Mouse (Mus musculus) limb, embryonic 14.5 days (tissue): Measurements from ENCODE around the gene Dennd2d. TPM values are rescaled to one million over a fixed set of nuclear protein-coding genes. Genes with fewer than 3 reads are reported as not detected.

Experiments
- ATAC-seq: fragments of 200-750 bp; cut with Nextera tagmentation; 2 replicates; pipeline ENCODE4 v1.8.0; 2017; ENCODE audit warnings: low read depth, moderate number of reproducible peaks, moderate TSS enrichment; ENCODE audit not compliant: low FRiP score
- DNase-seq: peaks from one replicate; pipeline ENCODE4 v3.0.0-alpha.2; 2015; ENCODE audit warnings: low spot score
- H3K27ac ChIP-seq: fragments of 300-500 bp; sonication (generic); replicated peaks from 2 replicates; pipeline ENCODE4 v1.5.1; 2014; ENCODE audit warnings: low read depth, mild to moderate bottlenecking, low read length, moderate library complexity, mixed read lengths
- H3K27me3 ChIP-seq: fragments of 300-500 bp; sonication (generic); 2 replicates; pipeline ENCODE4 v1.6.1; 2014; ENCODE audit warnings: low read length, mixed read lengths; ENCODE audit not compliant: control insufficient read depth, insufficient read depth
- H3K36me3 ChIP-seq: fragments of 300-500 bp; sonication (generic); 2 replicates; pipeline ENCODE4 v1.6.1; 2014; ENCODE audit warnings: mild to moderate bottlenecking, low read length, moderate library complexity, mixed read lengths; ENCODE audit not compliant: control insufficient read depth, insufficient read depth
- H3K4me1 ChIP-seq: fragments of 300-500 bp; sonication (generic); 2 replicates; pipeline ENCODE4 v1.6.1; 2014; ENCODE audit warnings: antibody characterized with exemption, low read length, mixed read lengths; ENCODE audit not compliant: control insufficient read depth, insufficient read depth
- H3K4me2 ChIP-seq: fragments of 300-500 bp; sonication (generic); replicated peaks from 2 replicates; pipeline ENCODE4 v1.6.1; 2014; ENCODE audit warnings: low read depth, mild to moderate bottlenecking, low read length, moderate library complexity; ENCODE audit not compliant: severe bottlenecking
- H3K4me3 ChIP-seq: fragments of 300-500 bp; sonication (generic); replicated peaks from 2 replicates; pipeline ENCODE4 v1.5.1; 2014; ENCODE audit warnings: low read length
- H3K9ac ChIP-seq: fragments of 300-500 bp; sonication (generic); 2 replicates; pipeline ENCODE4 v1.6.1; 2014; ENCODE audit warnings: mild to moderate bottlenecking, low read depth, low read length, moderate library complexity; ENCODE audit not compliant: severe bottlenecking
- H3K9me3 ChIP-seq: fragments of 300-500 bp; sonication (generic); 2 replicates; pipeline ENCODE4 v1.6.1; 2016; ENCODE audit warnings: low read length; ENCODE audit not compliant: control insufficient read depth
- POLR2A ChIP-seq: fragments of 200-500 bp; IDR thresholded peaks from 2 replicates; pipeline ENCODE4 v1.8.0; 2012; ENCODE audit warnings: inconsistent platforms, mild to moderate bottlenecking, moderate library complexity, borderline replicate concordance; ENCODE audit not compliant: insufficient read depth, insufficient read length; ENCODE audit errors: extremely low read depth
- WGBS: fragments of 180-500 bp; shearing (Covaris S2); extraction: QIAGEN DNeasy Blood & Tissue Kit; methylation state at CpG from one replicate; pipeline ENCODE4 v1.1.7; 2014; 5-methylcytosine and 5-hydroxymethylcytosine counted together
- polyA plus RNA-seq, 2 experiments: library from polyadenylated mRNA; depleted of rRNA in 1 of 2; stranded (reverse) in 1 of 2; unstranded in 1 of 2; fragments of >200 nt; fragmentation: Nextera tagmentation in 1 of 2; extraction: Ambion mirVana in 1 of 2; gene quantifications; 2 replicates each; pipeline versions ENCODE4 v1.2.1 to v1.2.3; 2012 to 2014

Dennd2d gene
- polyA plus RNA-seq, 2 experiments: 3.5 to 5.9 TPM

DNA sequence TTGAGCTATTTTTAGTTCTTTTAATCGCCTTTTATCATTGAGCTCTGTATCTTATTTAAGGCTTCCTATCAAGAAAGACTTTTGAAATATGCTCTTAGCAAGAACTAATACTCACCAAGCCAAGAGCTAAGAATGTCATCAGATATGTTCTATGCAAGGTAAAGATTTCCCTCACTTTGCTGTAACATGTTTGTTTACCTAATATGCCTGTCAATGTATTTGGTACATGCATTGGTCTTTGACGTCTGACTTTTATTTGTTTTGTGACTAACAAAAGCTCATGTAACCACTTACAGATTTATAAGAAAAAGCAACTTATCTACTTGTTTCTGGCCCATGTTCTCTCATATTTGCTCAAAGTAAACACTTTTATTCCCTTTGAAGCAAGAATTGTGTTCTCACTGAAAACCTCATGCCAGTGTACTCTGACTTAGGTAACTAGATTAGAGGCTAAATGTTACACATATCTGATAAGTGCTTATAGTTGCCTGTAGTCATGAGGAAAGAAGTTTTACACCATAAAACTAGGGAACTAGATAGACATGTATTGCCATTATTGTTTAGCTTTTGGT is 24.8 kb upstream of the Dennd2d start:
- no peak for TF ChIP-seq POLR2A
- H3K27ac ChIP-seq: no peak overlapping the region
- no peak overlapping the region for H3K4me3 ChIP-seq
- no peak for DNase-seq
- H3K9me3 ChIP-seq: no peaks in the 10 kb centered on the region
- no peaks in the 10 kb centered on the region for H3K4me1 ChIP-seq
- no peak for ATAC-seq
- no peaks in the 10 kb centered on the region for H3K27me3 ChIP-seq
- H3K4me2 ChIP-seq: no peak overlapping the region
- no peak overlapping the region for H3K9ac ChIP-seq
- WGBS: 79% methylated on average over 2 of the region's 2 CpGs
- H3K36me3 ChIP-seq: no peaks in the 10 kb centered on the region

DNA sequence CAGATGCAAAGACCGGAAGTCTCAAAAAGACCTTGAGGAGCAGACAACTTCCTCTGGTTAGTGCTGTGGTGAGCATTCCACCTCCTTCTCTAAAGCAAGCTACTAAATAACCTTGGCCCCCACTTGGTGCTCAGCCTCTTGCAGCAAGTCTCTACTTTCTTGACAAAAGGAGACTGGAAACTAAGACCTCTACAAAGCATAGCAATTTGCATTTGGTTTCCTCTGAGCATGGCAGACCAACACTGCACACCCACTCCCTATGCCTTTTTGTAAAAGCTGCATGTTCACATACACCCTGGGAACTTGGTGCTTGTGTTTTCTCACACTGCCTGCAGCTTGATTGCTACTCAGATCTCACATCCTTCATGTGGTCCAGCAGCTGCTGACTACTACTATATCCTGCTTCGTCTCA is 20.1 kb upstream of the Dennd2d start:
- DNase-seq (no peak), ATAC-seq (no peak)
- Histone ChIP-seq H3K4me2 (no peak overlapping the region), H3K4me1 (no peaks in the 10 kb centered on the region), H3K36me3 (no peaks in the 10 kb centered on the region), H3K9ac (no peak overlapping the region), H3K27me3 (no peaks in the 10 kb centered on the region), H3K4me3 (no peak overlapping the region), H3K9me3 (no peaks in the 10 kb centered on the region), H3K27ac (no peak overlapping the region)
- 98% methylated on average over 2 of the region's 2 CpGs for WGBS
- TF ChIP-seq POLR2A: no peak

- no peak for ATAC-seq
- no peak for TF ChIP-seq POLR2A
- H3K9ac ChIP-seq: no peak overlapping the region
- H3K4me3 ChIP-seq: no peak overlapping the region
- H3K36me3 ChIP-seq: no peaks in the 10 kb centered on the region
- H3K4me1 ChIP-seq: no peaks in the 10 kb centered on the region
- H3K27ac ChIP-seq: no peak overlapping the region
- 73% methylated on average over 3 of the region's 3 CpGs for WGBS
- no peaks in the 10 kb centered on the region for H3K27me3 ChIP-seq
- no peak overlapping the region for H3K4me2 ChIP-seq
- H3K9me3 ChIP-seq: no peaks in the 10 kb centered on the region
- DNase-seq: no peak
Observed at GRCm38 (mm10) chr3:106462493-106462892, 19.7 kb upstream of the Dennd2d start.

- no peak for DNase-seq
- H3K4me2 ChIP-seq: no peak overlapping the region
- H3K4me3 ChIP-seq: no peak overlapping the region
- no peak overlapping the region for H3K9ac ChIP-seq
- ATAC-seq: no peak
- H3K27ac ChIP-seq: no peak overlapping the region
- H3K4me1 ChIP-seq: no peaks in the 10 kb centered on the region
- H3K27me3 ChIP-seq: no peaks in the 10 kb centered on the region
- H3K36me3 ChIP-seq: no peaks in the 10 kb centered on the region
- no peaks in the 10 kb centered on the region for H3K9me3 ChIP-seq
- 94% methylated on average over 1 of the region's 1 CpGs for WGBS
- TF ChIP-seq POLR2A: no peak
Observed at GRCm38 (mm10) chr3:106464750-106465149, 17.5 kb upstream of the Dennd2d start.

DNA sequence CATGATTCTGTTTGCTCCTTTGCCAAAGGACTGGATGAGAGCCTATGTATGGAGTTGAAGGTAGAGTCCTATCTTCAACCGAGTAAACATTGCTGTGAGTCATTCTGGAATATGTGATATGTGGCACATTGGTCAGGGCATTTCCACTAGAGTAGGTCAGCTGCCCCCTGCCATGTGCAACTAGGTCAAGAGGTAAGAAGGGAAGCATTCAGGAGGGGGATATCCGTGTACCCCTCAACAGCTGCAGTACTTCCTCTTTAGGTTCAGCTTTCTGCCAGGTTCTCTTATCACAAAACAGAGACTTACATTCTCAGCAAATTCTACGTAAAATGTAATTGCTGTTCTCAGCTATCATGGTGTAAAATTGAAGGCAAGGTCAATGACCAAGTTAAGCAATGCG is 8.0 kb upstream of the Dennd2d start:
- no peaks in the 10 kb centered on the region for H3K27me3 ChIP-seq
- H3K4me2 ChIP-seq: no peak overlapping the region
- no peak for DNase-seq
- H3K9ac ChIP-seq: no peak overlapping the region
- no peak overlapping the region for H3K27ac ChIP-seq
- TF ChIP-seq POLR2A: no peak
- no peak overlapping the region for H3K4me3 ChIP-seq
- no peak for ATAC-seq
- H3K36me3 ChIP-seq: no peaks in the 10 kb centered on the region
- no peaks in the 10 kb centered on the region for H3K4me1 ChIP-seq
- WGBS: 80% methylated on average over 4 of the region's 4 CpGs
- no peaks in the 10 kb centered on the region for H3K9me3 ChIP-seq

DNA sequence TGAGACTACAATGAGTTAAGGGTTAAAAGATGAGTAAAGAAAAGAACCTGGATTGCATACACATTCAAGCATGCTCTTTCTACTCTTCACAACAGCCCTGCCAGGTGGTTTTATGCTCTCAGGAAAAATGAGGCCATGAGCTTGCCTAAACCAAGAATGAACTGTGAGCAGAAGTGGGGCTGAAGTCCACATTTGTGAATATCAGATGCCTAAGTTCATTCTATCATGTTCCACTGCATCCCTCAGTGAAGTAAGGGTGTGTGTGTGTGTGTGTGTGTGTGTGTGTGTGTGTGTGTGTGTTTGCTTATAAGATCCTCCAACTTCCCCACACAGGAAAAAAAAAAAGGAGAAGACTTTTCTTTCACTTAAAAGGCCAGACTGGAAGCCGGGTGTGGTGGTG is 5.3 kb upstream of the Dennd2d start:
- no peak for DNase-seq
- H3K27ac ChIP-seq: no peak overlapping the region
- H3K9ac ChIP-seq: no peak overlapping the region
- no peak overlapping the region for H3K4me2 ChIP-seq
- ATAC-seq: no peak
- H3K27me3 ChIP-seq: no peaks in the 10 kb centered on the region
- WGBS: 60% methylated on average over 1 of the region's 1 CpGs
- H3K4me3 ChIP-seq: no peak overlapping the region
- H3K36me3 ChIP-seq: no peaks in the 10 kb centered on the region
- no peaks in the 10 kb centered on the region for H3K4me1 ChIP-seq
- H3K9me3 ChIP-seq: no peaks in the 10 kb centered on the region
- TF ChIP-seq POLR2A: no peak
